Mouse (Mus musculus) spleen, adult 12 weeks (tissue): ENCODE measurements around the gene Exosc10.
A peak's percentile ranks its signal among the peaks of the same experiment; 100 is the strongest.

ENCODE experiments used
- DNase-seq: peaks from one replicate; pipeline ENCODE4 v3.0.0; 2022; ENCODE audit warnings: low spot score

Exosc10 gene

DNA sequence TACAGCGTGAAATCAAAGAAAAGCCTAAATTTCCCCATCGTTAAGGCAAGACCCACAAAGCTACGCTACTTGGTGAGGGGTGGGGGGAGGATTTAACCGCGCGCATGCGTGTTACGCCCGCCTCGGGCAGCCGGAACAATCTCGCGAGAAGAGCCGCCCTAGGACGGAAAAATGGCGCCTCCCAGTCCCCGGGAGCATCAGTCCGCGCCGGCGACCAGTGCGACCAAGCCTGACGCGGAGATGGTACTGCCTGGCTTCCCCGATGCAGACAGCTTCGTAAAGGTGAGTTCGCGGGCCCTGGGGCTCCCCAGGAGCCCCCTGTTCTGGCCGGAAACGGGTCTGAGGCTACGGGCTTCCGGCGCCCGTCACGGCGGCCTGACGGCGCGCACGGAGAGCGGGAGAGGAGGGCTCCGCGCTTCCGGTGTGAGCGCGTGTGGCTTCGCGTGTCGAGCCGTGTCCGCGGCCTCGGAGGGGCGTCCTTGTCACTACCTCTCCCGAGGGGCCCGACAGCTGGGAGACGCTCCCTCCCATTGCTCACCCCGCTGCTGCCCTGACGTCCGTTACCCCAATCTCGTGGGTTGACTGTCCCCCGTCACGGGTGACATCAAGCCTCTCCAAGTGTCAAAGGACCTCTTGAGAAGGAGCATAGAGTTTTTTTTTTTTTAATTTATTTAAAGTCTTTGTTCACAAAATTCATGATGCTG lies at the start of gene Exosc10:
Exosc10 (plus strand) TSS at position 133 of the 704 bp plus-strand sequence.
- peak; percentile 75 for DNase-seq

GRCm38 (mm10) chr4:148509450-148510084 lies 48.7 kb upstream of the Exosc10 start:
- DNase-seq: no peak

GRCm38 (mm10) chr4:148510691-148511090 lies 47.5 kb upstream of the Exosc10 start:
- no peak for DNase-seq

- no peak for DNase-seq
Observed at GRCm38 (mm10) chr4:148511334-148511733, 46.9 kb upstream of the Exosc10 start.

GRCm38 (mm10) chr4:148513021-148513559 lies 45.1 kb upstream of the Exosc10 start:
- no peak for DNase-seq

DNA sequence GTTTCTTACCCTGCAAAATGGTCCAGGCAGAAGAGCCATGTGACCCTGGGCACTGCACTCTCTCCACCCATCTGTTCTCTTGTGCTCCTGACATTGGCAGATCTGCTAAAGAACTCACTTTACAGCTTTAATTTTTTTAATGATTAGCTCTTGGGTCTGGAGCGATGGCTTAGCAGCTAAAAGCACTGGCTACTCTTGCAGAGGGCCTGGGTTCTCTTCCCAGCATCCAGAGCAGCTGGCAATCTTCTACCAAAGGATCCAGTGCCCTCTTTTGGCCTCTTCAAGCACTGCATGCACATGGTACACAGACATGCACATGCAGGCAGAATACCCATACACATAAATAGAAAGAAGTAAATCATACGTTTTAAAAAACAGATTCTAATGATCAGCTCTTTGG lies 42.9 kb upstream of the Exosc10 start:
- DNase-seq: no peak

DNA sequence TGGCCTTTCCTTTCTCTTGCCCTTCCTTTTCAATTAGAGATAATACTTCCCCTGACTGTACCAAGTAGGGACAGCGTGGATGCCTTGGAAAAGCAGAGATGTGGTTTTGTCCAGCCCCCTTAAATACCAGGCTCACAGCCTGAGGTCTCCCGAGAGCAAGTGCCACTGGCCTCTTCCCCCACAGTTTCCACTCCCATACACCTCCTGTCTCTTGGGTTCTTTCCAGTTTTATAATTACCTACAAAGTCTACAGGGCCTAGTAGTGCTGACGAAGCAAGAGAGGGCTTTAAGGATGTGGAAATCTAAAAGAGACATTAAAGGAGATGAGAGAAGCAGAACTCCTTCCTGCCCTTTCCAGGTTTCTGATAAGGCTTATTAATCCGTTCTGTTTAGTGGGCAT lies 40.4 kb upstream of the Exosc10 start:
- DNase-seq: no peak

DNA sequence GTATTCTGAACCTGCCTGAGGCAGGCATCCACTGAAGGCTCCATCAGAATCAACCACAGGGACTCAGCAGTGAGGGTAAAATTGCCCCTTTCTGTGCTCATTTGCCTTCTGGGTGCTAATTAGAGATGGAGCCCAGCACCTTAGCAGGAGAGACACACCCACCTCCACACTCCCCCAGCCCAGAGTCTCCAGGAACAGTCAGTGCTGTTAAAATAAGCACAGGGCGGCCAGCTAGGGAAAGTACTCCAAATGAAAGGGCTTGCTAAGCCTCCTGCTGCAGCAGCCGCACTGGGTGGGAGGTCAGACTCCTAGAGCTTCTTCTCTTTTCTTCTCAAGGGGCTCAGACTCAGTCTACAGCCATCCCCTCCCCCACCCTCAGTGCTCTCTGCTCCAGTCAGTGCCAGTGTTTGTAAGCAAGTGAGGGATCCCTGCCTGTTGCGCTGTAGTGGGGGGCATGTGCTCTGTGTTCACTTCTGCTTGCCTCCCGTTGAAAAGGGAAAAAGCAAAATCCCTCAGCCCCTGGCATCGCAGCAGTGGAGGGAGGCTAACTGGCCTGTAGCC lies 39.9 kb upstream of the Exosc10 start:
- DNase-seq: no peak

- no peak for DNase-seq
Observed at GRCm38 (mm10) chr4:148523538-148523937, 34.7 kb upstream of the Exosc10 start.

GRCm38 (mm10) chr4:148527158-148527910 lies 30.9 kb upstream of the Exosc10 start:
- no peak for DNase-seq

DNA sequence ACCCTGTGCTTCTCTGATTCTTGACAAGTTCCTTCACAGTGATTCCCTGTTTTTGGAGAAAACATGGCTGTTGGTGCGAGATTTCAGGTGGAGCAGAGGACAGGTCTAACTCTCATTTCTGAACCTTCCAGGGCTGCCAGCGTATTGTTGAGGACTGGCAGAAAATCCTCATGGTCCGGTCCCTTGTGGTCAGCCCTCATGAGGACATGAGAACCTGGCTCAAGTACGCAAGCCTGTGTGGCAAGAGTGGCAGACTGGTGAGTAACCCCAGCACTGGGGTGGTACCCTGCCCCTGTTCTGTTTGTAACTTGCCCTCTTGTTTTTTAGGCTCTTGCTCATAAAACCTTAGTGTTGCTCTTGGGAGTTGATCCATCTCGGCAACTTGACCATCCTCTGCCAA lies 27.9 kb upstream of the Exosc10 start:
- DNase-seq: no peak

DNA sequence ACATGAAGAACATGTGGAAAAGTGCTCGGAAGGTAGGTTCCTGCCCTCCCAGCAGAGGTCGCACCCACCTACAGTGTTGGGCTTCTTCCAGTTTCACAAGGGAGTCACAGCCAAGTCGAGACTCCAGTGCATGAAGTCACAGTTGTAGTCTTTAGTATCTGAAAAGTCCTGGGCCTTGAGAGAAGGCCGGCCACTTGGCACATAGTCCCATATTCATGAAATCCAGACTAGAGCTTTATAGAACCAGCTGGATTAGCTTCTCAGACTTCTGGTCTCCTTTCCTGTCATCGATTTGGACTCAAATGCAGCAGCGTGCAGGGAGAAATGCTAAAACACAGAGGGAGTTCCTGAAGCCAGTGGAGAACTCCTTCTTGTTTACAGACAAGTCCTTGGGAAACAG lies 27.5 kb upstream of the Exosc10 start:
- DNase-seq: no peak

DNA sequence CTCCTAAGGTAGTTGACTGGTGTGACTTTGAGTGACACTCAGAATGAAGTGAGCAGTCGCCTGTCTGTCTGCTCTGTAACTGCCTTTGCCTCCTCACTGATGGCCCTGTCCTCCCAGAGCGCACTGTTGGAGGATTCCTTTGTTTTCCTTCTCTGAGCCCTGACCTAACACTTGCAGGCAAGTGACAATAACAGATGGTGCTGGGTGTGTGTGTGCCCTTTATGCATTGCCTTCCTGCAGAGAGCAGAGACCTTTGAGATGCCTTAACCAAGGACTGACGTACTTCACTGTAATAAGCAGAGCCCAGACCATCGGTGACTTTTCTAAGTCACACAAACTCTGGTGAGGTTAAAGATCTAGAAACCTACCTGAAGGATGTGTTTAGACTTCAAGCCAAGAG lies 26.9 kb upstream of the Exosc10 start:
- DNase-seq: no peak

DNA sequence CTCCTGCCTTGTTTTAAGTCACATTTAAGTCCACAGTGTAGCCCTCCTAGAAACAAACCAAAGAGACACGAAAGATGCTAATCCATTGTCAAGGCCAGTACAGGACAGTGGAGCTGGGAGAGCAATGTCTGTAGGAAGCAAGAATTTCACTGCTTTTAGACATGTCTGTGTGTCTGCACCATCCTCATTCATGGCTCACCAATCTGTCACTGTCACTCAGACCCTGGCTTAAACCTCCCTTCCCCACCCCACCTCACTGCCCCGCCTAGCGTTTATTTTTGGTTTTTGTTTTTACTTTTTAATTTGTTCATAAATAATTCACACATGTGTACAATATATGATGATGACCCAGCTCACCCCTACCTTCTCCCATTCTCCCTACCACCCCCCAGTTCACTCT lies 25.7 kb upstream of the Exosc10 start:
- no peak for DNase-seq

- DNase-seq: no peak
Observed at GRCm38 (mm10) chr4:148533613-148534328, 24.5 kb upstream of the Exosc10 start.

- no peak for DNase-seq
Observed at GRCm38 (mm10) chr4:148535876-148536275, 22.4 kb upstream of the Exosc10 start.

DNA sequence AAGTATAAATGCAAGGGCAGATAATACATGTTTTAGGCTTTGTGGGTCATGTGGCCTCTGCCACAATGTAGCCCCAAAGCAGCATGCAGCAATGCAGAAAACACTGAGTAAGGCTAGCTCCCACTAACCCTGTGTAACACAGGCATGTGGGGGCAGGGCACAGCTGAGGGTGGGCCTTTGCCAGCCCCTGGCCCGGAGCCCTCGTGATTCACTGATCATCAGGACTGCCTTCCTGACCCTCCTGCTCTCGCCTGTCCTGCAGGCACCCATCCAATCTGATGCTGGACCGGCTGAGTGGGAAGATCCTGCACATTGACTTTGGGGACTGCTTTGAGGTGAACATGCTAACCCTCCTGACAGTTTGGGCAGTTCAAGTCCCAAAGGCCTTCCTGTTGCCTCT lies 9.1 kb upstream of the Exosc10 start:
- no peak for DNase-seq

- DNase-seq: no peak
Observed at GRCm38 (mm10) chr4:148557766-148558165, 463 bp upstream of the Exosc10 start.

GRCm38 (mm10) chr4:148562676-148563075 lies 4.4 kb downstream of the Exosc10 start:
- DNase-seq: no peak

DNA sequence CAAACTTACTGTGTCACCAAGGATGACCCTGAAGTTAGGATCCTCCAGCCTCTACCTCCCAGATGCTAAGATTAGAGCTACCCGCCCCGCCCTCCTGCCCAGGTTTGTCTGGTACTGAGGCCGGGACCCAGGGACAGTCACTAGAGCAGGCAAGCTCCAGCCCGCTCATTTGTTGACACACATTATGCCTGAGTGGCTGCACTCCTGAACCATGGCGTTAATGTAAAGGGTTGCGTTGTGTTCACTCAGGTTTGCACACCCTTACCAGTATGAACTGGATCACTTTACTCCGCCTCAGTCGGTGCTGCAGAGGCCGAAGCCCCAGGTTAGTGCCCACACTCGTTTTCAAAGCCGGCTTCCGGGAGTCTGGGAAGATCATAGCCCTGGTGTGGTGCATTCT lies 5.4 kb downstream of the Exosc10 start:
- DNase-seq: no peak

- no peak for DNase-seq
Observed at GRCm38 (mm10) chr4:148570138-148570537, 11.9 kb downstream of the Exosc10 start.
